Mouse (Mus musculus) right cerebral cortex, postnatal 36 days (tissue): ENCODE results near the gene Gm28035.

Experiments used
- DNase-seq, 2 experiments: peaks; one replicate each; pipeline ENCODE4 v3.0.0; 2022; ENCODE audit warnings: low spot score in 2 of 2, mixed read lengths in 1 of 2

Gm28035 gene

DNA sequence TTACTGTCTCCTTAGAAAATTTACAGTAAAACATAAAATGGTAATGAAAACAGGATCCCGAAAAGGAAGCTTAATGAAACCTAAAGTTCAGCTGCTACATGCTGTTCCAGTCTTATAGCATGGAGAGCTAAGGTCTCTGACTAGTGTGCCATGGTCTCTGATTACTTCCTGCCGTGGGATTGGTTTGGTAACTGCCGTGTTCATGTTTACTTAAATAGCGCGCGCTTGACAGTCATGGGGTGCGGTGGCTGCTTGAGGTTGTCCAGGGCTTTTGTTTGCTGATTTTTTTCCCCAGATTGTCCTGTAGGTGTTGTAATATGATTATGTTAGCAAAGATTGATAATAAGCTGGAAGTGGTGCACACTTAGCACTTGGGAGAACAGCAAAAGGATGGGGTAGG, 65.7 kb downstream of the Gm28035 start:
- no peak for DNase-seq

GRCm38 (mm10) chr2:30309351-30309750, 69.0 kb downstream of the Gm28035 start:
- DNase-seq, result no peak

- DNase-seq, result peak in 1 of 2 experiments; percentile 7
Observed at GRCm38 (mm10) chr2:30311481-30311880, 71.1 kb downstream of the Gm28035 start.

- no peak for DNase-seq
Observed at GRCm38 (mm10) chr2:30316136-30316535, 75.8 kb downstream of the Gm28035 start.

- no peak for DNase-seq
Observed at GRCm38 (mm10) chr2:30316955-30317354, 76.6 kb downstream of the Gm28035 start.

DNA sequence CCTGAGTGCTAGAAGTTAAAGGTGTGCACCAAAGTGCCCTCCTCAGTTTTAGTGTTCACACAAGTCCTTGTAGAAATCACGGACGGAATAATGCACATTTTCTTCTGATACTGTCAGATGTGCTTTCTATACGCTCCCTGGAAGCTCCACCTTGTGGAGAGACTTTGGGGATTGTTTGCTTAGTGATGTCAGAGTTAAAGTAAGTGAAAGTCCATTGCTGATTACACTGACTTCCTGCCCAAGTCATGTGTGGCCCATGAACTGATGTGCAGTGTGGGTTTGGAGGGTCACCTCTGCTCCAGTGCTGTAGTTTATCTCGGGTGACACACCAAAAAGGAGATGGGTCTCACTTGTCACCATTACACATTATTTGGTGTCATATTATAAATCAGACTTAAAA, 78.9 kb downstream of the Gm28035 start:
- no peak for DNase-seq

DNA sequence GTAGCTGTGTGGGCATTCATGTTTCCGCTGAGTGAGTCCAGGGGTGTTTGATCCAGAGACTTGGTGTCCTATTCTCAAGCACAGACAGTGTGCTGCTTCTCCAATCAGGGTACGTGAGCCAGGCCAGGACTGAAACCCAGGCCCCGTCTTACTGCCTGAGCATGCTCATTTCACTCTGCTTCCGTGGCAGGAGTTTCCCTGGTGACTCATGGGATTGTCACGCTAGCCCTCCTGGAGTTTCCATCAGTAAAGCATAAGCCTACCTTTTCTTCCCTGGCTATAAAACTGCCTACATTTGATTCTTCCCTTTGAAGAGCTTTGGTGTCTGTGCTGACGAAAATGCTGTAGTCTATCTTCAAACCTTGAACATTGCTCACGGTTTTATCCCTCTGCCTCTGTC, 82.7 kb downstream of the Gm28035 start:
- no peak for DNase-seq

DNA sequence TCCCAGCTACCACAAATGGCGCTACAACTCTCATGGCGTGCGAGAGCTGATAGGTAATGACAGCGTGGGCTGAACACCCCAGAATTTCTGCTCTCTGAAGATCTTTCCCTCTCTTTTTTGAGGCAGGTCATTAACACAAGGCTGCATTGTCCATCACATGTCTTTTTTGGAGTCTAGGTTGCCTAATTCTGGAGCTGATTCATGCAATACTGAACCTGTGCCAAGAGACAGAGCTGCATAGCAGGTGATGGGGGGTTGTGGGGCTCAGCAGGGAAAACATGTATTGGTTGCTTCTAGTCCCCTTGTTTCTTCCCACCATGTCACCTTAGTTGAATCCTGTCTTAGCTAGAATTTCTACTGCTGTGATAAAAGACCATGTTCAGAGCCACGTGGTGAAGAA, 84.9 kb downstream of the Gm28035 start:
- DNase-seq, result no peak

GRCm38 (mm10) chr2:30327276-30327675, 86.9 kb downstream of the Gm28035 start:
- DNase-seq, result no peak

DNA sequence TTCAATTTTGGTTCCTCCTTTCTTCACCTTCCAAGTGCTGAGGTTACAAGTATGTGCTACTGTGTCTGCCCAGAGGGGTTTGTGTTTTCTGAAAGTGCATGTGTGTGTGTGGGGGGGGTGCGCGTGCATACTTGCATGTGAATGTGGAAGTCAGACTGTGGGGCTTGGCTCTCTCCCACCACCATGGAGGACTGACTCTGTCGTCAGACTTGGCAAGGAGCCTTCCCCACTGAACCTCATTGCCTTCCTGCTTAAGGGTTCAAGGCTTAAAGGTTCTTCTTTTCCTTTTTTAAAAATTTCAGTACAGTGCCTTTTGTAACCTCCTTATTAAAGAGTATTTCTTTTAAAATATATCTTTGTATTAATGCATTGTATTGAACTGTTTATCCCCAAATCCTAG, 88.4 kb downstream of the Gm28035 start:
- no peak for DNase-seq
